Mouse (Mus musculus): ENCODE measurements around the gene Rgmb.

- TF ChIP-seq POLR2AphosphoS2 (IDR thresholded peaks at IDR 0.05; ENCODE audit: insufficient read length, low read depth) (no peak), MAX (IDR thresholded peaks at IDR 0.05; ENCODE audit: low read depth) (no peak), SRF (IDR thresholded peaks at IDR 0.05; ENCODE audit: control insufficient read depth, insufficient read length, low read depth) (no peak), POLR2A (IDR thresholded peaks at IDR 0.05; ENCODE audit: insufficient read length, low read depth) (no peak), TCF12 (IDR thresholded peaks at IDR 0.05; ENCODE audit: insufficient read depth, poor library complexity, severe bottlenecking) (no peak), CEBPB (IDR thresholded peaks at IDR 0.05; ENCODE audit: insufficient read depth, poor library complexity, severe bottlenecking) (no peak), E2F4 (IDR thresholded peaks at IDR 0.05; ENCODE audit: insufficient read depth) (no peak), USF1 (IDR thresholded peaks at IDR 0.05; ENCODE audit: low read depth) (no peak), REST (IDR thresholded peaks at IDR 0.05; ENCODE audit: insufficient read depth, insufficient read length) (no peak), MYOG (IDR thresholded peaks at IDR 0.05; ENCODE audit: control insufficient read depth in 1 of 3, insufficient read depth in 1 of 3, insufficient read length in 2 of 3, low read depth in 2 of 3) (no peak)
These were observed 10.1 kb downstream of the Rgmb start for GRCm38 (mm10) chr17:15820761-15821160.
